Mouse (Mus musculus): Measurements from ENCODE around the gene Myl4.

Myl4 gene

DNA sequence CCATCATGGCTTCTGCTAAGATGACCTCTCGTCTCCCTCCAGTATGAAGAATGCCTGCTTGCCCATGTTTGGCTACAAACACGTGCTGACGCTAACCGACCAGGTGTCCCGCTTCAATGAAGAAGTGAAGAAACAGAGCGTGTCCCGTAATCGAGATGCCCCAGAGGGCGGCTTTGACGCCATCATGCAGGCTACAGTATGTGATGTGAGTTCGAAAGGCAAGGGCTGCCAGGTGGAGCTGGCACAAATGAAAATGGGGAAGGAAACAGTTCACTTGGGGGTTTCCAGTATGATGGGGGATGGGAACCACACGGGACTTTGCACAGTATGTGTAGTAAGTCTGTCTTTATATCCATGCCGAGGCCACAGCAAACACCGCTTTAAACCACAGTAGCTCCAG lies 86.5 kb downstream of the Myl4 start:
- DNase-seq: no peak

DNA sequence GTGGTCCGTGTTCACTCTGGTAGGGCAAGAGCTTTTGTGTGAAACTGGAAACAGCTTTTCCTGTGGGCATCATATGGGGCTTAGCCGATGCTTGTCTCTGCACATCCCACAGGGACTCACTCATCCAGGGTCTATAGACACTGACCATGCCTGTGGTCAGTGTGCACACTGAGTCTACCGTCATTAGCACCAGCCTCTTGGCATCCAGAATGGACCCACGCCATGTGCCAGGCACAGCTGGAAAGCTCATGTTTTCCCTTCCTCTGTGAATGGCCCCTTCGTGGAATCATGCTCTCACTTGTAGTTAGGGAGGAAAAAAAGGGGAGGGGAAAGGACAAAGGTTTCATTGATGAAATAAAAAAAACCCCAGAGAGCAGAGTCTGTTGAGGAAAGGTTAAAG lies 87.5 kb downstream of the Myl4 start:
- no peak for DNase-seq

GRCm38 (mm10) chr11:104638906-104639305 lies 88.4 kb downstream of the Myl4 start:
- no peak for DNase-seq

- DNase-seq: no peak
Observed at GRCm38 (mm10) chr11:104639634-104640033, 89.2 kb downstream of the Myl4 start.

DNA sequence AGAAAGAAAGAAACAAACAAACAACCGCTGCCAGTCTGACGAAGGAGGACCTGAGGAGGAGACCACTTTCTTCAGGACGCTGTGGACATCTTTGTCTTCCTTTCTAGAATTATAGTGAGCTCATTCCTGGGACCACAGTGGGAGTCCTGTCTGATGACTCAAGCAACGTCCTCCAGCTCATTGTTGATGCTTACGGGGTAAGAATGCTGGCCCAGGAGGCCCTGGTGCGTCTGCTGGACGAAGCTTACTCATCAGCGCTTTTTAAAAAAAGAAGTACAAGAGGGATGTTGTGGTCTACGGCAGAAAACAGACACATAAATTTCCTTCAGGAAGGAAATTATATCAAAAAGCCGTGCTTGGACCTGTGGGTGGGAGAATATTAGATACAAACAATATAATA lies 90.4 kb downstream of the Myl4 start:
- no peak for DNase-seq

- DNase-seq: no peak
Observed at GRCm38 (mm10) chr11:104643236-104643635, 92.8 kb downstream of the Myl4 start.

Data from cerebellum, adult 9-11 months (tissue).